Mouse (Mus musculus) E14TG2a.4 (cell line): ENCODE results near the gene Tacr2.

Source experiments
- CTCF ChIP-seq: conservative IDR thresholded peaks from 2 replicates; pipeline ENCODE4 v1.5.1; 2014; ENCODE audit warnings: low read length
- NANOG ChIP-seq: IDR thresholded peaks from 2 replicates; pipeline ENCODE4 v1.6.1; 2014; ENCODE audit warnings: borderline replicate concordance, low read length, mixed read lengths
- POU5F1 ChIP-seq: IDR thresholded peaks from 2 replicates; pipeline ENCODE4 v1.6.1; 2014; ENCODE audit warnings: low read length, borderline replicate concordance

DNA sequence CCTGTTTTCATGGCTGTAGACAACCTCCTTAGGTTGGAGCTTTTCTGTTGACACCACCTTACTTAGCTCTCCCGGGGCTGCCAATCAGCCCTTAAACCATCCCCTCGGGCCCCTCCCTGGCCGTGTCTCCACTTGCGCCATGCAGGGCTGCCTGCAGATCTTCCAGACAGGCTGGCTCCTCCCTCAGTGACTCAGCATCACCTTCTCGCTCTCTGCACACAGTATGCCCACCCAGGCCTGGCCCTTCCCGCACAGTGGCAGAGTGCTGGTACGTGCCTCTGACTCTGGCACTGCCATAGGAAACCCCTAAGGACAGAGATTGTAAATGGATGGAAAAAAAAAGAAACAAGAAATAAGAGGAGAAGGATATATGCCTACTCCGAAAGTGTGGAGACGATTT lies 30.5 kb downstream of the Tacr2 start:
- no peak for TF ChIP-seq CTCF
- no peak for TF ChIP-seq NANOG
- TF ChIP-seq POU5F1, result no peak
